Mouse (Mus musculus): ENCODE results near the gene Timeless. TPM values are rescaled to one million over a fixed set of nuclear protein-coding genes. Genes with fewer than 3 reads are reported as not detected.

Timeless gene
- total RNA-seq, 2 experiments from 2014 or later: 2.0 to 3.5 TPM

- no peak for DNase-seq
Observed at GRCm38 (mm10) chr10:128296370-128297090, 64.7 kb downstream of the Timeless start.

GRCm38 (mm10) chr10:128297221-128297620 lies 65.4 kb downstream of the Timeless start:
- DNase-seq: no peak

- DNase-seq: no peak
Observed at GRCm38 (mm10) chr10:128297622-128298021, 65.8 kb downstream of the Timeless start.

- no peak for DNase-seq
Observed at GRCm38 (mm10) chr10:128298243-128298642, 66.4 kb downstream of the Timeless start.

GRCm38 (mm10) chr10:128298702-128299171 lies 66.9 kb downstream of the Timeless start, which contains the start of gene Il23a:
TSS of gene Il23a (minus strand) at chr10:128298752.
- DNase-seq: no peak

- DNase-seq: no peak
Observed at GRCm38 (mm10) chr10:128302357-128302756, 70.5 kb downstream of the Timeless start.

Other genes starting within 250 kb of the Timeless start
- gene Hsd17b6, start 224.5 kb upstream of the Timeless start, total RNA-seq (2021): not detected
- gene Prim1, start 216.9 kb upstream of the Timeless start, total RNA-seq (2021): 1 to 10 TPM in 1 of 2 experiments, under 1 TPM in 1; 0.51 to 1.0 TPM
- 100 to 1,000 TPM; 339 to 340 TPM for gene Naca, start 196.5 kb upstream of the Timeless start, total RNA-seq (2021)
- 10 to 100 TPM; 61.5 to 62.3 TPM for gene Ptges3, start 173.1 kb upstream of the Timeless start, total RNA-seq (2021)
- gene Atp5b, start 148.8 kb upstream of the Timeless start, total RNA-seq (2021): 1,000 to 10,000 TPM; 3,933 to 4,186 TPM
- 10 to 100 TPM; 11.4 to 12.0 TPM for gene Baz2a, start 140.5 kb upstream of the Timeless start, total RNA-seq (2021)
- gene Rbms2, start 51.8 kb upstream of the Timeless start, total RNA-seq (2021): 10 to 100 TPM; 54.4 to 61.5 TPM
- under 1 TPM; 0.41 to 0.94 TPM for gene Gls2, start 37.6 kb upstream of the Timeless start, total RNA-seq (2021)
- 10 to 100 TPM; 31.0 to 35.6 TPM for gene Spryd4, start 20.3 kb upstream of the Timeless start, total RNA-seq (2021)
- gene Mip, start 6.2 kb upstream of the Timeless start, total RNA-seq (2021): under 1 TPM in 1 of 2 experiments, not detected in 1; 0.13 TPM
- not detected for gene Apon, start 22.0 kb downstream of the Timeless start, total RNA-seq (2021)
- gene Apof, start 36.6 kb downstream of the Timeless start, total RNA-seq (2021): not detected
- gene Stat2, start 38.5 kb downstream of the Timeless start, total RNA-seq (2021): 1 to 10 TPM; 4.6 to 4.7 TPM
- gene Il23a, start 66.7 kb downstream of the Timeless start, total RNA-seq (2021): not detected
- gene Pan2, start 71.3 kb downstream of the Timeless start, total RNA-seq (2021): 1 to 10 TPM; 5.1 to 5.4 TPM
- gene Cnpy2, start 90.4 kb downstream of the Timeless start, total RNA-seq (2021): 10 to 100 TPM; 45.5 to 47.9 TPM
- gene Cs, start 105.7 kb downstream of the Timeless start, total RNA-seq (2021): 100 to 1,000 TPM; 589 to 611 TPM
- gene Coq10a, start 136.9 kb downstream of the Timeless start, total RNA-seq (2021): 100 to 1,000 TPM; 443 to 454 TPM
- gene Ankrd52, start 145.1 kb downstream of the Timeless start, total RNA-seq (2021): 10 to 100 TPM; 61.5 to 70.1 TPM
- gene Slc39a5, start 169.2 kb downstream of the Timeless start, total RNA-seq (2021): not detected
- gene Nabp2, start 179.4 kb downstream of the Timeless start, total RNA-seq (2021): 10 to 100 TPM; 44.7 to 47.9 TPM
- gene Rnf41, start 179.6 kb downstream of the Timeless start, total RNA-seq (2021): 10 to 100 TPM; 10.7 to 11.5 TPM
- gene Smarcc2, start 227.2 kb downstream of the Timeless start, total RNA-seq (2021): 10 to 100 TPM; 40.7 to 43.9 TPM

All from gastrocnemius, postnatal 25 days (tissue).